Mouse (Mus musculus) hindbrain, postnatal 0 days (tissue): ENCODE results near the gene Foxb2. TPM values are rescaled to one million over a fixed set of nuclear protein-coding genes. Genes with fewer than 3 reads are reported as not detected.

Experiments
- ATAC-seq: fragments of 200-750 bp; cut with Nextera tagmentation; 2 replicates; pipeline ENCODE4 v1.8.0; 2017; ENCODE audit warnings: mild to moderate bottlenecking, moderate TSS enrichment, moderate library complexity
- DNase-seq: peaks from one replicate; pipeline ENCODE4 v3.0.0-alpha.2; 2015; ENCODE audit warnings: low spot score
- H3K27ac ChIP-seq: fragments of 300-500 bp; sonication (generic); 2 replicates; pipeline ENCODE4 v1.5.1; 2014; ENCODE audit warnings: mild to moderate bottlenecking
- H3K27me3 ChIP-seq: fragments of 300-500 bp; sonication (generic); 2 replicates; pipeline ENCODE4 v1.6.1; 2014; ENCODE audit warnings: low read length, mixed read lengths; ENCODE audit not compliant: insufficient read depth
- H3K36me3 ChIP-seq: fragments of 300-500 bp; sonication (generic); 2 replicates; pipeline ENCODE4 v1.6.1; 2014; ENCODE audit warnings: low read length, mixed read lengths; ENCODE audit not compliant: insufficient read depth
- H3K4me1 ChIP-seq: fragments of 300-500 bp; sonication (generic); 2 replicates; pipeline ENCODE4 v1.6.1; 2014; ENCODE audit warnings: antibody characterized with exemption, low read length, mixed read lengths; ENCODE audit not compliant: insufficient read depth
- H3K4me2 ChIP-seq: fragments of 300-500 bp; sonication (generic); 2 replicates; pipeline ENCODE4 v1.6.1; 2014; ENCODE audit warnings: low read depth, mild to moderate bottlenecking, low read length, moderate library complexity, mixed read lengths
- H3K4me3 ChIP-seq: fragments of 300-500 bp; sonication (generic); 2 replicates; pipeline ENCODE4 v1.5.1; 2014; ENCODE audit warnings: low read length
- H3K9ac ChIP-seq: fragments of 300-500 bp; sonication (generic); replicated peaks from 2 replicates; pipeline ENCODE4 v1.6.1; 2014; ENCODE audit warnings: mild to moderate bottlenecking, low read length, moderate library complexity, mixed read lengths
- H3K9me3 ChIP-seq: fragments of 300-500 bp; sonication (generic); 2 replicates; pipeline ENCODE4 v1.6.1; 2016; ENCODE audit warnings: low read length, mixed read lengths
- CTCF ChIP-seq: IDR thresholded peaks from 2 replicates; pipeline ENCODE4 v1.5.1; 2016; ENCODE audit warnings: antibody characterized with exemption, control low read depth, low read depth
- WGBS: fragments of 180-500 bp; shearing (Covaris S2); extraction: QIAGEN DNeasy Blood & Tissue Kit; methylation state at CpG from one replicate; pipeline ENCODE4 v1.1.7; 2014; 5-methylcytosine and 5-hydroxymethylcytosine counted together
- polyA plus RNA-seq: library from polyadenylated mRNA; unstranded; fragments of >200 nt; fragmentation: Nextera tagmentation; extraction: Ambion mirVana; gene quantifications from 2 replicates; pipeline ENCODE4 v1.2.1, GENCODE M21; 2015
- total RNA-seq: library from RNA; depleted of rRNA; stranded (reverse); fragments of >200 nt; gene quantifications from 2 replicates; pipeline ENCODE4 v1.2.3, GENCODE M21; 2014

Gene Foxb2
- total and polyA plus RNA-seq, 2 experiments from 2014 or later, result 0.81 to 0.99 TPM

DNA sequence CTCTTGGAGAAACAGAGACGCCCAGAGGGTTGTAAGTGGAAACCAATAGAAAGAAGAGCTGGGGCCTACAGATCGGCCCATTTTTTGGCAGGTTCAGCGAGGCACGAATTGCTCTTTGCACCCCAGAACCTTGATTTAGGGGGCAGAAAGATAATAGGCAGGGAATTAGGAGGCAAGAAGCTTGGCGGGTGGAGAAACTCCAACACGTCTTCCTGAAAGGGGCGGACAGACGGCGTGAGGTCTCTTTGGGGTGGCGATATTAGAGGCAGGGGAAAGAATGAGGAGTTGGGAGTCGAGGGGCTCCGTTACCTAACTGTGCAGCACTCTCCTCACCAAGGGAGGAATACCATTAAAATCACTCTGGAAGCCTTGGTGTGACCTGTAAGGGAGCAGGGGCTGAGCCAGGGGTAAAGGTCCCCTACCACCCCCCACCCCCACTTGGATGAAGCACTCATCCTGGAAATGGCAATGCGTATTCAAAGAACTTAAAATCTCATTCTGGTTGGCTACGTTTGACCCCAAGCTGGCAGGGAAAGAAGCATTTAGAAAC lies 1.5 kb upstream of the Foxb2 start:
- H3K4me1 ChIP-seq, result peaks cover 6% of the 10 kb centered on the region; the same call in 1 of the 2 replicates
- DNase-seq, result no peak
- H3K4me3 ChIP-seq, result no peak overlapping the region; the same call in 1 of the 2 replicates

DNA sequence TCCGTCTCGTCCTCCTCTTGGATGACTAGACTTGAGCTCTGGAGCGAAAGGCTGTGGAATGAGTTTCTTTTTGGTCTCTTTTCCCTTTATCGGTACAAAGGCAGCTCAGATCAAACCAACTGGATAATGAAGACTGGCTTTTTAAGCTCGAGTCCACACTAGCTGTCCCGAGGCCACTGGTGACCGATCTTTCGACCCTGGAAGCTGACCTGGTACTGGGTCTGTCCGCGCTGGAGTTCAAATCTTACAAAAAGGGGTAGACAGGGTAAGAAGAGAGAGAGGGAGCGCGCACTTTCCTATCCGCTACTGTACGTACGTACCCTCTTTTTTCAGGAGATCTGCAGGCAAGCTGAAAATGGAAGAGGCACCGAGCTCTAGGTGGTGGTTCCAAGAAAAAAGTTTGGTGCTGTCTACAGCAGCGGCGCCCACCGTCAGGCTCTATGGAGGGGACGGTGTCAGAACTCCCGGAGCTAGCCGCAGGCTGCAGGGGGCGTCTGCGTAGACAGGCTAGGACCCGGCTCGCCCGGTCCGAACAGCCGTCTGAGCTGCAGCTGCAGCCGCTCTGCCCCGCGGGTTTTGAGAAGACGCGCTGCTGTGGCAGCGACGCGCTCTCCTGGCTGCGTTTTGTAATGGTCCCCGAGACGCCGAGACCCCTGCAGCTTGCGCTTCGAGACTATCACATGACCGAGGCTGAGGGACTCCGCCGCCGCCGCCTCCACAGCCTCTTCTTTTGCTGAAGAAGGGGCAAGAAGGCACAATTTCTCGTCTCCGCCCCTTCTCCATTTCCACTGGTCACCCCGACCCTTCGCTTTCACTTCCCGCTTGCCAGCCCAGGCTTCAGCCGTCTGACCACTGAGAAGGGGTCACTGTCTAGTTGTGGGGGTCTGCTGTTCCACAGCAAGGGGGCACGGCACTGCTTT lies 597 bp upstream of the Foxb2 start:
- no peak for ATAC-seq
- no peak for DNase-seq
- Histone ChIP-seq H3K4me1 (peaks cover 6% of the 10 kb centered on the region; the same call in 1 of the 2 replicates), H3K4me2 (peak overlapping the region; percentile 63), H3K9me3 (no peaks in the 10 kb centered on the region), H3K27ac (no peak overlapping the region), H3K27me3 (peaks cover 87% of the 10 kb centered on the region), H3K9ac (no peak overlapping the region), H3K4me3 (peak overlapping the region; percentile 39), H3K36me3 (no peaks in the 10 kb centered on the region)
- no peak for TF ChIP-seq CTCF
- 2% methylated on average over 54 of the region's 55 CpGs for WGBS

More for the DNA sequence above, 1.5 kb upstream of the Foxb2 start:
- no peak for TF ChIP-seq CTCF
- Histone ChIP-seq H3K27me3 (peaks cover 86% of the 10 kb centered on the region), H3K9ac (no peak overlapping the region), H3K4me2 (0 out of 2 replicates have a peak overlapping the region, but pooled peaks have one; percentile 46), H3K36me3 (no peaks in the 10 kb centered on the region), H3K27ac (no peak overlapping the region), H3K9me3 (no peaks in the 10 kb centered on the region)
- WGBS, result 4% methylated on average over 14 of the region's 14 CpGs
- no peak for ATAC-seq

DNA sequence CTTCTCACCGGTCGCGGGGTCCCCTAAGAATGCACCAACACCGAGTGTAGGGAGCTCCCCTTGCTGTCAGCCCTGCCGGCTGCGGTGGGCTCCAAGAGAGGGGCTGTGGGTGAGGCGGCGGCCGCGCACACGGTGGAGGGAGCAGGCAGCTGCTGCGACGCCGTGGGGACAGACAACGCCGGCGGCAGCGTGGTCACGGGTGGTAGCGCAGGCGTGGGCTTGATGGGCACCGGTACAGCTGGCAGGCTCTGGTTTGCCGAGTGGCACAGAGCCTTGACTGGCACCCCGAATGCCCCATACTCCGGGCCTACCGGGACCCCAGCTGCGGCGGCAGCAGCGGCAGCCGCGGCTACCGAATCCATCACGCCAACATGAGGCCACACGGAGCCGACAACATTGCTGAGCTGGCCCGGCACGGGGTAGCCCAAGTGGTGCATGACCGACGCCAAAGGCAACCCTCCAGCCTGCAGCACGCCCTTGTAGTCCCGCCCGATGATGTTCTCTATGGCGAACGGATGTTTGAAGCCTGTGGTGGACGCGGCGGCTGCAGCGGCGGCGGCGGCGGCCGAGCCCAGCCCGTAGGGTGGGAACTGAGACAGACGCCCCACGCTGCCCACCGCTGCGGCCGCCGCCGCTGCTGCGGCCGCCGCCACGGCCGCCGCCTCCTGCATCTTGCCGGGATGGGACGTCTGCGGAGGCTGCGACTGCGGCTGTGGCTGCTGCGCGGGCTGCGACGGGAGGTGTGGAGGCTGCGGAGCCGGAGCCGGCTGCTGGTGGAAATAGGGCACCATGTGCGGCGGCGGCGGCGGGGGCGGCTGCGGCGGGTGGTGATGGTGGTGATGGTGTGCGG lies 1.0 kb downstream of the Foxb2 start:
- Histone ChIP-seq H3K4me1 (peaks cover 6% of the 10 kb centered on the region; the same call in 1 of the 2 replicates), H3K27me3 (peaks cover 87% of the 10 kb centered on the region), H3K4me3 (peak overlapping the region; percentile 39), H3K27ac (no peak overlapping the region), H3K9me3 (no peaks in the 10 kb centered on the region), H3K4me2 (peak overlapping the region; percentile 63), H3K36me3 (no peaks in the 10 kb centered on the region), H3K9ac (no peak overlapping the region)
- no peak for TF ChIP-seq CTCF
- under 1% methylated on average over 65 of the region's 88 CpGs for WGBS
- ATAC-seq (peak; percentile 39), DNase-seq (peak; percentile 25)

DNA sequence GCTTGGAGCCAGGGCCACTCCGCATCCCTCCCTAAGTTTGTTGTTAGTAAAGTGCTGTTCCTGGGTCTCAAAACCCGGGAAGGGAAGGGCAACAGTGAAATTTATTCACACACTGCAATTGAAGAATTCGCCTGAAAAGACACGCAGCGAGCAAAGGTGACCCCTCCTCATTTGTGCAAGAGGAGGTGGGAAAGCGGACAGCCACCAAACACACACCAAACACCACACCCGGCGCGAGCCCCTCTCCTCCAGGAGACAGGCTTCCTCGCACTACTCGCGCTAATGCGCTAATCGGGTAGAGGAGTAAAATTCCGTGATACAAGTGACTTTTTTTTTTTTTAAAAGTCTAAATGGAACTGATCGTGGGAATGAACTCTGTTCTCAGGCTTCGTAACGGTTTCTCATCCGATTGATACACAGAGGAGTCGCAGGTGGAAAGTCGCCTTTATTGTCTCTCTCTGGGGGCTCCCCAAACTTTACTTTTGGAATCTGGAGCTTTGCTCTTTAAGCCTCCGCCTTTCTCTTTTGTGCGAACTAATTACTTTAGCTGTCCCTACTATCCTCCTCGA lies 2.3 kb downstream of the Foxb2 start:
- Histone ChIP-seq H3K4me2 (no peak overlapping the region), H3K4me1 (peaks cover 6% of the 10 kb centered on the region; the same call in 1 of the 2 replicates), H3K36me3 (no peaks in the 10 kb centered on the region), H3K27me3 (peaks cover 80% of the 10 kb centered on the region), H3K9ac (no peak overlapping the region), H3K27ac (no peak overlapping the region), H3K9me3 (no peaks in the 10 kb centered on the region), H3K4me3 (no peak overlapping the region)
- no peak for TF ChIP-seq CTCF
- WGBS, result 2% methylated on average over 24 of the region's 24 CpGs
- DNase-seq, result no peak
- ATAC-seq, result no peak

DNA sequence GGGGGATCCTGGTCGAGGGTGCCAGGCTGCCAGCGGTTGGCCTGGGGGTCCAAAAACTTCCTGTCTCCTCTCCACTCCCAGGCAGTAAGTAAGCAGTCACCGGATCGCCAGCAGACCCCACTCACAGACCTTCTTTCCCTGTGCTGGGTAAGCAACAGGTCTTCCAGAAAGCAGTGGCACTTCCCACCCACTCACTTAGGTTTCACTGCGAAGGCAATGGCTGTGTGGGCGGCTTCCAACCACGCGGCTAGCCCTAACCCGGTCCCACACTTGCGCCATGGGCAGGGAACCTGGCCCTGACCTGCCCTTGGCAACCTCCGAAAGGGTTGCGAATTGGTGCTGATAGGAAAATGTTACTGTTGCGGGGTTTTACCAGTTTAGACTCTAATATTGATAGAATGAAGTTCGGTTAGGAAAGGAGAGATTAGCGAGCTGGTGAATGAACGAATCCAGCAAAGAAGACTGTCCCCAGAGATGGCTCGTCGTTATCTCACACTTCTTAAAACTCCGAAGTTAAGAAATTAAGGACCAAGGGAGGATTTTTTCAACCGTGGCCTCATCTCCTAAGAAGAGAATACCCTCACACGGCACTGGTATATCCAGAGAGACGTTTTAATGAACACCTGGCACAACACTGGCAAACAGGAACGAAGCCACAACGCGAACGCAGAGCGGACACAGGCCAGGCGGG lies 3.0 kb downstream of the Foxb2 start:
- Histone ChIP-seq H3K27ac (no peak overlapping the region), H3K36me3 (no peaks in the 10 kb centered on the region), H3K9ac (no peak overlapping the region), H3K4me1 (peaks cover 6% of the 10 kb centered on the region; the same call in 1 of the 2 replicates), H3K9me3 (no peaks in the 10 kb centered on the region), H3K27me3 (peaks cover 74% of the 10 kb centered on the region), H3K4me2 (no peak overlapping the region), H3K4me3 (no peak overlapping the region)
- DNase-seq (no peak), ATAC-seq (no peak)
- no peak for TF ChIP-seq CTCF
- WGBS, result 2% methylated on average over 28 of the region's 28 CpGs
